Mouse (Mus musculus) hindbrain, embryonic 14.5 days (tissue): ENCODE results near the gene Psmc6. TPM values are rescaled to one million over a fixed set of nuclear protein-coding genes. Genes with fewer than 3 reads are reported as not detected.

Experiments used
- ATAC-seq: fragments of 200-750 bp; cut with Nextera tagmentation; 2 replicates; pipeline ENCODE4 v1.8.0; 2017; ENCODE audit warnings: moderate number of reproducible peaks, mild to moderate bottlenecking, moderate TSS enrichment, moderate library complexity; ENCODE audit not compliant: low FRiP score
- DNase-seq: peaks from one replicate; pipeline ENCODE4 v3.0.0-alpha.2; 2015; ENCODE audit warnings: low spot score
- H3K27ac ChIP-seq: fragments of 300-500 bp; sonication (generic); 2 replicates; pipeline ENCODE4 v1.5.1; 2014; ENCODE audit warnings: mild to moderate bottlenecking, moderate library complexity
- H3K27me3 ChIP-seq: fragments of 300-500 bp; sonication (generic); 2 replicates; pipeline ENCODE4 v1.6.1; 2014; ENCODE audit warnings: mild to moderate bottlenecking, low read length, mixed read lengths; ENCODE audit not compliant: control insufficient read depth, insufficient read depth
- H3K36me3 ChIP-seq: fragments of 300-500 bp; sonication (generic); replicated peaks from 2 replicates; pipeline ENCODE4 v1.6.1; 2014; ENCODE audit not compliant: control insufficient read depth, insufficient read depth
- H3K4me1 ChIP-seq: fragments of 300-500 bp; sonication (generic); replicated peaks from 2 replicates; pipeline ENCODE4 v1.6.1; 2014; ENCODE audit warnings: antibody characterized with exemption, low read length, mixed read lengths; ENCODE audit not compliant: control insufficient read depth, insufficient read depth
- H3K4me2 ChIP-seq: fragments of 300-500 bp; sonication (generic); replicated peaks from 2 replicates; pipeline ENCODE4 v1.6.1; 2014; ENCODE audit warnings: mild to moderate bottlenecking, moderate library complexity
- H3K4me3 ChIP-seq: fragments of 300-500 bp; sonication (generic); replicated peaks from 2 replicates; pipeline ENCODE4 v1.5.1; 2014; ENCODE audit warnings: mild to moderate bottlenecking, low read length
- H3K9ac ChIP-seq: fragments of 300-500 bp; sonication (generic); 2 replicates; pipeline ENCODE4 v1.6.1; 2014
- H3K9me3 ChIP-seq: fragments of 300-500 bp; sonication (generic); 2 replicates; pipeline ENCODE4 v1.6.1; 2016; ENCODE audit warnings: low read length; ENCODE audit not compliant: control insufficient read depth
- WGBS: fragments of 180-500 bp; shearing (Covaris S2); extraction: QIAGEN DNeasy Blood & Tissue Kit; methylation state at CpG from one replicate; pipeline ENCODE4 v1.1.7; 2014; 5-methylcytosine and 5-hydroxymethylcytosine counted together
- polyA plus RNA-seq: library from polyadenylated mRNA; unstranded; fragments of >200 nt; fragmentation: Nextera tagmentation; extraction: Ambion mirVana; gene quantifications from 2 replicates; pipeline ENCODE4 v1.2.1, GENCODE M21; 2014

The Psmc6 gene
- polyA plus RNA-seq, 1 experiment from 2014 or later: 169 TPM

- H3K9me3 ChIP-seq: no peaks in the 10 kb centered on the region
- no peak overlapping the region for H3K4me3 ChIP-seq
Measured at GRCm38 (mm10) chr14:45382912-45383311, 53.3 kb downstream of the Psmc6 start.

GRCm38 (mm10) chr14:45385596-45385995 lies 56.0 kb downstream of the Psmc6 start:
- ATAC-seq: no peak
- no peak overlapping the region for H3K27ac ChIP-seq

More at GRCm38 (mm10) chr14:45382912-45383311, 53.3 kb downstream of the Psmc6 start:
- WGBS: 80% methylated on average over 4 of the region's 4 CpGs
- H3K9ac ChIP-seq: no peak overlapping the region
- no peak overlapping the region for H3K4me2 ChIP-seq
- peaks cover 9% of the 10 kb centered on the region for H3K4me1 ChIP-seq
- ATAC-seq (no peak), DNase-seq (no peak)
- no peak overlapping the region for H3K27ac ChIP-seq
- H3K27me3 ChIP-seq: no peaks in the 10 kb centered on the region
- H3K36me3 ChIP-seq: peaks cover 35% of the 10 kb centered on the region

GRCm38 (mm10) chr14:45387480-45387879 lies 57.9 kb downstream of the Psmc6 start:
- H3K4me3 ChIP-seq: peak overlapping the region; percentile 86
- H3K9me3 ChIP-seq: no peaks in the 10 kb centered on the region
- peaks cover 11% of the 10 kb centered on the region for H3K4me1 ChIP-seq
- H3K9ac ChIP-seq: no peak overlapping the region
- ATAC-seq: no peak
- no peaks in the 10 kb centered on the region for H3K27me3 ChIP-seq
- DNase-seq: no peak
- no peak overlapping the region for H3K27ac ChIP-seq
- peaks cover 3% of the 10 kb centered on the region; the same call in 1 of the 2 replicates for H3K36me3 ChIP-seq
- H3K4me2 ChIP-seq: peak overlapping the region; percentile 77
- 7% methylated on average over 2 of the region's 2 CpGs for WGBS

More at GRCm38 (mm10) chr14:45385596-45385995, 56.0 kb downstream of the Psmc6 start:
- H3K27me3 ChIP-seq: no peaks in the 10 kb centered on the region
- H3K4me2 ChIP-seq: no peak overlapping the region
- no peak overlapping the region for H3K4me3 ChIP-seq
- no peak overlapping the region for H3K9ac ChIP-seq
- H3K36me3 ChIP-seq: peaks cover 11% of the 10 kb centered on the region
- DNase-seq: no peak
- H3K4me1 ChIP-seq: peaks cover 11% of the 10 kb centered on the region
- H3K9me3 ChIP-seq: no peaks in the 10 kb centered on the region
- 97% methylated on average over 2 of the region's 2 CpGs for WGBS

GRCm38 (mm10) chr14:45388345-45389181 lies 59.0 kb downstream of the Psmc6 start:
- peak; percentile 83 for DNase-seq
- WGBS: under 1% methylated on average over 62 of the region's 71 CpGs
- H3K4me1 ChIP-seq: peaks cover 11% of the 10 kb centered on the region

GRCm38 (mm10) chr14:45389194-45389593 lies 59.6 kb downstream of the Psmc6 start:
- H3K4me1 ChIP-seq: peaks cover 11% of the 10 kb centered on the region
- DNase-seq: peak; percentile 28
- no peaks in the 10 kb centered on the region for H3K9me3 ChIP-seq
- H3K4me2 ChIP-seq: peak overlapping the region; percentile 77
- no peak for ATAC-seq
- WGBS: 24% methylated on average over 3 of the region's 3 CpGs
- H3K36me3 ChIP-seq: no peaks in the 10 kb centered on the region
- H3K4me3 ChIP-seq: peak overlapping the region; percentile 86
- H3K9ac ChIP-seq: peak overlapping the region; percentile 90
- H3K27me3 ChIP-seq: no peaks in the 10 kb centered on the region
- peak overlapping the region; percentile 79 for H3K27ac ChIP-seq

More at GRCm38 (mm10) chr14:45388345-45389181, 59.0 kb downstream of the Psmc6 start:
- Histone ChIP-seq H3K9me3 (no peaks in the 10 kb centered on the region), H3K9ac (peak overlapping the region; percentile 90), H3K27me3 (no peaks in the 10 kb centered on the region), H3K36me3 (no peaks in the 10 kb centered on the region; the same call in 1 of the 2 replicates), H3K4me3 (peak overlapping the region; percentile 86), H3K27ac (peak overlapping the region; percentile 79), H3K4me2 (peak overlapping the region; percentile 77)
- ATAC-seq: peak; percentile 97

Other genes starting within 250 kb of the Psmc6 start
- gene Gpr137c, start 110.1 kb upstream of the Psmc6 start, polyA plus RNA-seq: 18.8 and 19.7 TPM in 2 replicates
- 41.1 and 45.6 TPM in 2 replicates for gene Txndc16, start 109.5 kb upstream of the Psmc6 start, polyA plus RNA-seq
- 23.2 and 25.3 TPM in 2 replicates for gene Ero1l, start 11.0 kb upstream of the Psmc6 start, polyA plus RNA-seq
- 69.1 and 72.1 TPM in 2 replicates for gene Styx, start 21.3 kb downstream of the Psmc6 start, polyA plus RNA-seq
- gene Gnpnat1, start 75.1 kb downstream of the Psmc6 start, polyA plus RNA-seq: 29.5 and 30.2 TPM in 2 replicates
- 63.9 and 71.1 TPM in 2 replicates for gene Fermt2, start 200.3 kb downstream of the Psmc6 start, polyA plus RNA-seq